ENCODE assay signal across 10 mouse cellular contexts in the genomic region with DNA sequence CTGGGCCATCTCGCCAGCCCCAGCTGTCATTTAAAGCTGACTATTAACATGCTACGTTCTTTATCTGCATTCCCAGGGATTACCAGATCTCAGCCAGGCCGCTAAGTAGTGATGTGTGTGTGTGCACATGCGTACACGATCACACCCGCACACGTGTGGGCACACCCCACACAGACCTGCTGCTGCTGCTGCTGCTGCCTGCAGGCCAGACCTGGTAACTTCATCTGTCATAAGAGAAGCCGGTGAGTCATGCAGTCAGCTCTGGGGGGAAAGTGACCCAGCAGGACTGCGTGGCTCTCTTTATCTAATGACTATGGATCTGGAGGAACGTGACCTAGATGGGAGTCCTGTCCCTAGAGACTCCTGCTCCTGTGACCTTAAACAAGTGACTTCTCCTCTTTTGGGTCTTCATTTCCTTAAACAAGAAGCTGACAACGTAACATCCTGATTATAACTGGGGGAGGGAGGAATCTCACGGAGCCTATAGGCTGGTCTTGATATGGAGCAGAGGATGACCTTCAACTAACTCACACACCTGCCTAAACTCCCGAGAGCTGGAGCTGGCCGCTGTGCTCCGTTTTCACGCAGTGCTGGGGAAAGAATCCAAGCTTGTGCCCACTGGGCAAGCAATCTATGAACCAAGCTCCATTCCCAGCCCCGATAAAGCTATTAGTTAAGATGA. TPM values are rescaled to one million over a fixed set of nuclear protein-coding genes. Genes with fewer than 3 reads are reported as not detected.
DNase-seq lines count a peak whose midpoint lies in the region; ATAC-seq and TF ChIP-seq lines count a peak whose summit lies in the region.
"Had no signal": no experiment of that assay in that cellular context is flagged by ENCODE, and none has a peak within 500 bp of the region (broad histone marks: within the 10 kb centered on the region; RNA-seq: fewer than 3 reads in every experiment).

No protein-coding gene starts in this region.

- no peak; the same call in 1 of the 2 replicates for TF ChIP-seq CTCF in forebrain, postnatal 0 days (IDR thresholded peaks at IDR 0.05; ENCODE audit: low read depth)
- peak; percentile 13; the same call in 1 of the 2 replicates for TF ChIP-seq CTCF in olfactory bulb, adult 2 months (IDR thresholded peaks at IDR 0.05; ENCODE audit: insufficient read depth, low read depth, low read length)

- ATAC-seq in forebrain, embryonic 11.5 days (replicated peaks; ENCODE audit: low FRiP score) = 0 out of 2 replicates have a peak, but pooled peaks have one; percentile 22
- ATAC-seq in neural tube, embryonic 13.5 days (ENCODE audit: low read depth) = peak; percentile 17; the same call in 1 of the 2 replicates
- ATAC-seq in neural tube, embryonic 15.5 days (ENCODE audit: low FRiP score) = no peak
- ATAC-seq in forebrain, postnatal 0 days = peak; percentile 62

- no peak overlapping the region for H3K4me2 ChIP-seq in forebrain, embryonic 11.5 days (ENCODE audit: low read depth, low read length, severe bottlenecking)
- H3K4me2 ChIP-seq in neural tube, embryonic 13.5 days = no peak overlapping the region
- no peak overlapping the region for H3K4me2 ChIP-seq in neural tube, embryonic 15.5 days
- H3K4me2 ChIP-seq in forebrain, postnatal 0 days (ENCODE audit: low read depth) = no peak overlapping the region
- H3K4me2 ChIP-seq: lung, embryonic 15.5 days had no signal

- H3K4me1 ChIP-seq in forebrain, embryonic 11.5 days (replicated peaks; ENCODE audit: control insufficient read depth, insufficient read depth, low read length) = no peaks in the 10 kb centered on the region
- no peaks in the 10 kb centered on the region for H3K4me1 ChIP-seq in forebrain, embryonic 10.5 days
- no peaks in the 10 kb centered on the region for H3K4me1 ChIP-seq in neural tube, embryonic 13.5 days (replicated peaks)
- no peaks in the 10 kb centered on the region for H3K4me1 ChIP-seq in neural tube, embryonic 15.5 days
- no peaks in the 10 kb centered on the region for H3K4me1 ChIP-seq in forebrain, postnatal 0 days (ENCODE audit: insufficient read depth)
- H3K4me1 ChIP-seq in olfactory bulb, adult 2 months (ENCODE audit: control insufficient read depth, insufficient read depth, low read length) = peaks cover 13% of the 10 kb centered on the region

- no peak overlapping the region for H3K9ac ChIP-seq in forebrain, embryonic 11.5 days (ENCODE audit: low read length)
- H3K9ac ChIP-seq in neural tube, embryonic 13.5 days = no peak overlapping the region
- no peak overlapping the region for H3K9ac ChIP-seq in neural tube, embryonic 15.5 days (replicated peaks)
- H3K9ac ChIP-seq in forebrain, postnatal 0 days = no peak overlapping the region
- H3K9ac ChIP-seq: lung, embryonic 15.5 days had no signal

- DNase-seq in forebrain, embryonic 11.5 days (ENCODE audit: low spot score) = no peak
- no peak for DNase-seq in forebrain, embryonic 10.5 days (ENCODE audit: extremely low spot score, low spot score)
- DNase-seq in forebrain, postnatal 0 days = no peak
- DNase-seq in spleen, adult 12 weeks (ENCODE audit: low spot score) = no peak
- DNase-seq in spleen, postnatal 4 days (ENCODE audit: low spot score in 2 of 2) = no peak

- no peak for TF ChIP-seq POLR2A in olfactory bulb, adult 2 months (IDR thresholded peaks at IDR 0.05; ENCODE audit: insufficient read depth, low read depth, low read length)

- no peaks in the 10 kb centered on the region; the same call in 1 of the 2 replicates for H3K36me3 ChIP-seq in forebrain, embryonic 11.5 days (ENCODE audit: control insufficient read depth, insufficient read depth, low read length)
- H3K36me3 ChIP-seq in forebrain, embryonic 10.5 days (replicated peaks) = peaks cover 97% of the 10 kb centered on the region
- H3K36me3 ChIP-seq in neural tube, embryonic 13.5 days = peaks cover 73% of the 10 kb centered on the region
- peaks cover 42% of the 10 kb centered on the region for H3K36me3 ChIP-seq in neural tube, embryonic 15.5 days
- H3K36me3 ChIP-seq in forebrain, postnatal 0 days (ENCODE audit: insufficient read depth) = peaks cover 64% of the 10 kb centered on the region

- no peak overlapping the region for H3K27ac ChIP-seq in forebrain, embryonic 11.5 days (ENCODE audit: low read depth, low read length)
- H3K27ac ChIP-seq in forebrain, embryonic 10.5 days = no peak overlapping the region
- H3K27ac ChIP-seq in neural tube, embryonic 13.5 days (replicated peaks) = no peak overlapping the region
- no peak overlapping the region for H3K27ac ChIP-seq in neural tube, embryonic 15.5 days (replicated peaks)
- H3K27ac ChIP-seq in forebrain, postnatal 0 days (ENCODE audit: low read depth, low read length) = no peak overlapping the region
- no peak overlapping the region for H3K27ac ChIP-seq in olfactory bulb, adult 2 months (ENCODE audit: insufficient read depth, low read depth, low read length)
- H3K27ac ChIP-seq: lung, embryonic 15.5 days had no signal

- no peaks in the 10 kb centered on the region for H3K9me3 ChIP-seq in forebrain, embryonic 11.5 days (ENCODE audit: control insufficient read depth, low read length)
- no peaks in the 10 kb centered on the region for H3K9me3 ChIP-seq in forebrain, embryonic 10.5 days
- no peaks in the 10 kb centered on the region for H3K9me3 ChIP-seq in neural tube, embryonic 13.5 days
- no peaks in the 10 kb centered on the region for H3K9me3 ChIP-seq in neural tube, embryonic 15.5 days (replicated peaks)
- no peaks in the 10 kb centered on the region for H3K9me3 ChIP-seq in forebrain, postnatal 0 days (ENCODE audit: low read length)
- H3K9me3 ChIP-seq: lung, embryonic 15.5 days had no signal

- WGBS in forebrain, embryonic 11.5 days = 92% methylated on average over 17 of the region's 17 CpGs
- WGBS in forebrain, embryonic 10.5 days = 91% methylated on average over 17 of the region's 17 CpGs
- WGBS in neural tube, embryonic 13.5 days = 89% methylated on average over 17 of the region's 17 CpGs
- 91% methylated on average over 17 of the region's 17 CpGs for WGBS in neural tube, embryonic 15.5 days
- 93% methylated on average over 17 of the region's 17 CpGs for WGBS in forebrain, postnatal 0 days
- WGBS in olfactory bulb, adult 2 months = 80% methylated on average over 17 of the region's 17 CpGs

- H3K27me3 ChIP-seq in forebrain, embryonic 11.5 days (ENCODE audit: control insufficient read depth, insufficient read depth, low read length) = no peaks in the 10 kb centered on the region
- H3K27me3 ChIP-seq in forebrain, embryonic 10.5 days (ENCODE audit: poor library complexity, severe bottlenecking) = no peaks in the 10 kb centered on the region
- no peaks in the 10 kb centered on the region for H3K27me3 ChIP-seq in neural tube, embryonic 13.5 days
- no peaks in the 10 kb centered on the region for H3K27me3 ChIP-seq in neural tube, embryonic 15.5 days (replicated peaks)
- H3K27me3 ChIP-seq in forebrain, postnatal 0 days (ENCODE audit: insufficient read depth, low read length) = no peaks in the 10 kb centered on the region
- H3K27me3 ChIP-seq: CH12.LX; lung, embryonic 15.5 days had no signal

- no peak overlapping the region for H3K4me3 ChIP-seq in forebrain, embryonic 11.5 days (ENCODE audit: low read depth, low read length)
- no peak overlapping the region for H3K4me3 ChIP-seq in forebrain, embryonic 10.5 days
- H3K4me3 ChIP-seq in neural tube, embryonic 13.5 days = no peak overlapping the region
- no peak overlapping the region for H3K4me3 ChIP-seq in neural tube, embryonic 15.5 days (replicated peaks)
- no peak overlapping the region for H3K4me3 ChIP-seq in forebrain, postnatal 0 days (ENCODE audit: low read depth, low read length)
- H3K4me3 ChIP-seq in olfactory bulb, adult 2 months (ENCODE audit: insufficient read depth, low read depth, low read length) = no peak overlapping the region
- H3K4me3 ChIP-seq: lung, embryonic 15.5 days had no signal

RNA-seq across cellular contexts. Expression of gene Uck2, which starts 54.0 kb away (rescaled TPM):
- 125 and 140 TPM in 2 replicates for polyA plus RNA-seq in forebrain, embryonic 11.5 days (2014; fragmentation: Nextera tagmentation; extraction: Ambion mirVana)
- polyA plus RNA-seq in forebrain, embryonic 10.5 days (2016; fragmentation: Nextera tagmentation; extraction: Ambion mirVana) = 135 TPM in 2 replicates
- 66.3 and 69.0 TPM in 2 replicates for polyA plus RNA-seq in neural tube, embryonic 13.5 days (2015; fragmentation: Nextera tagmentation; extraction: Ambion mirVana)
- 46.6 and 75.5 TPM in 2 replicates for polyA plus RNA-seq in neural tube, embryonic 15.5 days (2015; fragmentation: Nextera tagmentation; extraction: Ambion mirVana)
- 80.7 and 82.2 TPM in 2 replicates for total RNA-seq in forebrain, postnatal 0 days (2014; rRNA removed)
- polyA plus RNA-seq in forebrain, postnatal 0 days (2015; fragmentation: Nextera tagmentation; extraction: Ambion mirVana) = 48.2 and 59.3 TPM in 2 replicates
- 323 TPM in 1 of 2 replicates, not detected in the other for polyA plus RNA-seq in olfactory bulb, adult 2 months (2012; ENCODE audit: insufficient read depth, insufficient read length, low replicate concordance, missing spikeins)
